Mouse (Mus musculus): ENCODE data around the gene Mdm2. TPM values are rescaled to one million over a fixed set of nuclear protein-coding genes. Genes with fewer than 3 reads are reported as not detected.

The Mdm2 gene
- polyA plus RNA-seq, 1 experiment = 17.0 TPM

- Histone ChIP-seq H3K4me1 (ENCODE audit: control insufficient read depth, insufficient read depth, insufficient read length, low read length) (0 out of 2 replicates have a peak, but pooled peaks cover 2% of the 10 kb centered on the region), H3K4me3 (ENCODE audit: insufficient read depth, low read depth, low read length) (no peak overlapping the region), H3K27ac (replicated peaks; ENCODE audit: low read depth, low read length) (no peak overlapping the region)
These were observed 4.5 kb upstream of the Mdm2 start for GRCm38 (mm10) chr10:117714928-117715500.

DNA sequence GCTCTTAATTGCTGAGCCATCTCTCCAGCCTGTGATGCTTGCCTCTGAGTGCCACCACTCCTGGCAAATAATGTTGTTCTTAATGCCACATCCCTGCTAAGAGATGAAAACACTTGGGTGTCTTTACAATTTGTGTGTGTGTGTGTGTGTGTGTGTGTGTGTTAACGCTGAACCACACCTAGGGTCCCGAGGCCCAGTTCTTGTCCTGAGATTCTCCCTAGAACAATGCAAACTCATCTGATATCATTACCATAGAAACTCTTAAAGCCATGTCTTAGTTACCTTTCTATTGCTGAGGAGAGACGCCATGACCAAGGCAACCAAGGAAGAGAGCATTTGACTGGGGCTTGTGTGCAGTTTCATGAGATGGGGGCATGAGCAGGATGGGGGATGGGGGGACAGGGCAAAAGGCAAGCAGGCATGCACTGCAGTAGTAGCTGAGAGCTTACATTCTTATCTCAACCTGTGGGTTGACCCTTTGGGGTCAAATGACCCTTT, 3.5 kb upstream of the Mdm2 start:
- Histone ChIP-seq H3K4me3 (ENCODE audit: insufficient read depth, low read depth, low read length) (no peak overlapping the region), H3K27ac (replicated peaks; ENCODE audit: low read depth, low read length) (no peak overlapping the region), H3K4me1 (ENCODE audit: control insufficient read depth, insufficient read depth, insufficient read length, low read length) (0 out of 2 replicates have a peak, but pooled peaks cover 2% of the 10 kb centered on the region)

- Histone ChIP-seq H3K4me3 (ENCODE audit: insufficient read depth, low read depth, low read length) (no peak overlapping the region), H3K27ac (replicated peaks; ENCODE audit: low read depth, low read length) (no peak overlapping the region), H3K4me1 (ENCODE audit: control insufficient read depth, insufficient read depth, insufficient read length, low read length) (0 out of 2 replicates have a peak, but pooled peaks cover 2% of the 10 kb centered on the region)
These were observed 2.9 kb upstream of the Mdm2 start for GRCm38 (mm10) chr10:117713466-117713865.

GRCm38 (mm10) chr10:117712871-117713270, 2.3 kb upstream of the Mdm2 start:
- Histone ChIP-seq H3K4me3 (ENCODE audit: insufficient read depth, low read depth, low read length) (no peak overlapping the region), H3K27ac (replicated peaks; ENCODE audit: low read depth, low read length) (no peak overlapping the region)

DNA sequence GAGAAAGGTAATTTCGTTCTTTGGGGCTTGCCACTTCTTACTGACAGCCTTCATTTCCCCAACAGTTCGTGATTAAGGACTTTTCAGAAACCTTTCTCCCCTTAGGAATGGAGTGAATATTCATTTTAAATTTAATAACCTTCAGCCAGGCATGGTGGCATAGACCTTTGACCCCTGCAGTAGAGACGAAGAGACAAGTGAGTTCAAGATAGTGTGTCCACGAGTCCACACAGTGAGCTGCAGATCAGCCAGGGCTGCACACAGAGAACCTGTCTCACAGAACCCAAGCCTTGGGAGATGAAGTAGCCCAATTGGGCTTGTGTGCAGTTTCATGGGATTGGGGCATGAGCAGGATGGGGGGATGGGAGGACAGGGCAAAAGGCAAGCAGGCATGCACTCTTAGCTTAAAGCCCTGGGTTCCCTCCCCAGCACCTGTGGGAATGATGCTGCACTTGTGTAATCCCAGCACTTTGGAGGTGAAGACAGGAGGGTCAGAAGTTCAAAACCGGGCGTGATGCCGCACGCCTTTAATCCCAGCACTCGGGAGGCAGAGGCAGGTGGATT, 1.7 kb upstream of the Mdm2 start:
- Histone ChIP-seq H3K27ac (replicated peaks; ENCODE audit: low read depth, low read length) (no peak overlapping the region), H3K4me3 (ENCODE audit: insufficient read depth, low read depth, low read length) (no peak overlapping the region), H3K4me1 (ENCODE audit: control insufficient read depth, insufficient read depth, insufficient read length, low read length) (0 out of 2 replicates have a peak, but pooled peaks cover 2% of the 10 kb centered on the region)

More at GRCm38 (mm10) chr10:117712871-117713270, 2.3 kb upstream of the Mdm2 start:
- H3K4me1 ChIP-seq (ENCODE audit: control insufficient read depth, insufficient read depth, insufficient read length, low read length) = 0 out of 2 replicates have a peak, but pooled peaks cover 2% of the 10 kb centered on the region

DNA sequence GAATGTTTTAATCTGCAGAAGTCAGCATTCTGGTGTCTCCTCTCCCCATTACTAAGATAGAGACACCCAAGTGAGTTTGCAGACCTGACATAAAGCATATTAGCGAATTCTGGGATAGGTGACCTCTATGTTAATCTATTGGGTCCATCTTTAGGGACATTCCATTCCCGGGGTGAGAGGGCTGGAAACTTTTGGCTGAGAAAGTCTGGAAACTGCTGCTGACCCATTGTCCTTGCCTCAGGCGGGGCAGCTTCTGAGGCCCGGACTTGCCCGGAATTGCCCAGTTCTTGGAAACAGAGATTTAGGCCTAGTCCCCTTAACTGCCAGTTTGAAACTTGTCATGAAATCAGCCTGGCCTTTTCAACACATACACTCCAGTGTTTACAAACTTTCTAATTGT, 850 bp upstream of the Mdm2 start:
- Histone ChIP-seq H3K27ac (replicated peaks; ENCODE audit: low read depth, low read length) (0 out of 2 replicates have a peak overlapping the region, but pooled peaks have one; percentile 12), H3K4me1 (ENCODE audit: control insufficient read depth, insufficient read depth, insufficient read length, low read length) (0 out of 2 replicates have a peak, but pooled peaks cover 4% of the 10 kb centered on the region), H3K4me3 (ENCODE audit: insufficient read depth, low read depth, low read length) (no peak overlapping the region; the same call in none of the 2 replicates)

GRCm38 (mm10) chr10:117709930-117710603, 491 bp downstream of the Mdm2 start:
- 0 out of 2 replicates have a peak, but pooled peaks cover 4% of the 10 kb centered on the region for H3K4me1 ChIP-seq (ENCODE audit: control insufficient read depth, insufficient read depth, insufficient read length, low read length)
- peak overlapping the region; percentile 93 for H3K27ac ChIP-seq (replicated peaks; ENCODE audit: low read depth, low read length)
- peak overlapping the region; percentile 93 for H3K4me3 ChIP-seq (ENCODE audit: insufficient read depth, low read depth, low read length)

GRCm38 (mm10) chr10:117709326-117709830, 1.2 kb downstream of the Mdm2 start:
- 0 out of 2 replicates have a peak, but pooled peaks cover 4% of the 10 kb centered on the region for H3K4me1 ChIP-seq (ENCODE audit: control insufficient read depth, insufficient read depth, insufficient read length, low read length)
- H3K27ac ChIP-seq (replicated peaks; ENCODE audit: low read depth, low read length) = peak overlapping the region; percentile 80
- H3K4me3 ChIP-seq (ENCODE audit: insufficient read depth, low read depth, low read length) = peak overlapping the region; percentile 93

- Histone ChIP-seq H3K4me3 (ENCODE audit: insufficient read depth, low read depth, low read length) (peak overlapping the region; percentile 17; the same call in 1 of the 2 replicates), H3K27ac (replicated peaks; ENCODE audit: low read depth, low read length) (no peak overlapping the region), H3K4me1 (ENCODE audit: control insufficient read depth, insufficient read depth, insufficient read length, low read length) (0 out of 2 replicates have a peak, but pooled peaks cover 4% of the 10 kb centered on the region)
These were observed 1.7 kb downstream of the Mdm2 start for GRCm38 (mm10) chr10:117708856-117709255.

DNA sequence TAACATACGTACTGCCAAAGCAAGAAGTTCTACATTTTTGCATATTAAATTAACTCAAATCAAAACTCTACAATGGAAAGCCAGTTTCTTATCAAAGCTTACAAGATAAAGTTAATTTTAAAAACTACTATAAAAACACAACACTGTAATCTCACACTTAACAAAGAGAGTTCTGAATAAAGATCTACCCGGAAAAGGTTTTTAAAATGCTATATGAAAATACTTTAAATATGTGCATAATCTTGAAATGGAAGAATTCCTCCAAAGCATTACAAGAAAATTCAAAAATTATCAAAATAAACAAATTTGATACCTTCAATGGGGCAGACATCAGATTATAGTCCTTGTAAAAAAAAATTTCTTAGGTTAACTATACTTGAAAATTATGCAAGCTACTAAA, 2.2 kb downstream of the Mdm2 start:
- H3K4me3 ChIP-seq (ENCODE audit: insufficient read depth, low read depth, low read length) = no peak overlapping the region

GRCm38 (mm10) chr10:117707114-117707838, 3.3 kb downstream of the Mdm2 start:
- Histone ChIP-seq H3K4me1 (ENCODE audit: control insufficient read depth, insufficient read depth, insufficient read length, low read length) (0 out of 2 replicates have a peak, but pooled peaks cover 4% of the 10 kb centered on the region), H3K27ac (replicated peaks; ENCODE audit: low read depth, low read length) (no peak overlapping the region), H3K4me3 (ENCODE audit: insufficient read depth, low read depth, low read length) (no peak overlapping the region)

More for the DNA sequence above, 2.2 kb downstream of the Mdm2 start:
- H3K4me1 ChIP-seq (ENCODE audit: control insufficient read depth, insufficient read depth, insufficient read length, low read length) = 0 out of 2 replicates have a peak, but pooled peaks cover 4% of the 10 kb centered on the region
- H3K27ac ChIP-seq (replicated peaks; ENCODE audit: low read depth, low read length) = no peak overlapping the region

GRCm38 (mm10) chr10:117706440-117706839, 4.1 kb downstream of the Mdm2 start:
- Histone ChIP-seq H3K4me3 (ENCODE audit: insufficient read depth, low read depth, low read length) (no peak overlapping the region), H3K27ac (replicated peaks; ENCODE audit: low read depth, low read length) (no peak overlapping the region), H3K4me1 (ENCODE audit: control insufficient read depth, insufficient read depth, insufficient read length, low read length) (0 out of 2 replicates have a peak, but pooled peaks cover 4% of the 10 kb centered on the region)

GRCm38 (mm10) chr10:117705806-117706205, 4.8 kb downstream of the Mdm2 start:
- Histone ChIP-seq H3K4me3 (ENCODE audit: insufficient read depth, low read depth, low read length) (no peak overlapping the region), H3K27ac (replicated peaks; ENCODE audit: low read depth, low read length) (no peak overlapping the region), H3K4me1 (ENCODE audit: control insufficient read depth, insufficient read depth, insufficient read length, low read length) (0 out of 2 replicates have a peak, but pooled peaks cover 4% of the 10 kb centered on the region)

- H3K4me1 ChIP-seq (ENCODE audit: control insufficient read depth, insufficient read depth, insufficient read length, low read length) = 0 out of 2 replicates have a peak, but pooled peaks cover 4% of the 10 kb centered on the region
- H3K4me3 ChIP-seq (ENCODE audit: insufficient read depth, low read depth, low read length) = no peak overlapping the region
- H3K27ac ChIP-seq (replicated peaks; ENCODE audit: low read depth, low read length) = no peak overlapping the region
These were observed 5.6 kb downstream of the Mdm2 start for GRCm38 (mm10) chr10:117704964-117705335.
